Mouse (Mus musculus) heart, postnatal 0 days (tissue): ENCODE measurements around the gene Atrnl1. TPM values are rescaled to one million over a fixed set of nuclear protein-coding genes. Genes with fewer than 3 reads are reported as not detected.
A peak's percentile ranks its signal among the peaks of the same experiment; 100 is the strongest.

ENCODE experiments used
- ATAC-seq: fragments of 200-750 bp; cut with Nextera tagmentation; 2 replicates; pipeline ENCODE4 v1.8.0; 2017; ENCODE audit warnings: low read depth, moderate number of reproducible peaks, moderate library complexity; ENCODE audit not compliant: insufficient read depth
- DNase-seq: peaks from one replicate; pipeline ENCODE4 v3.0.0-alpha.2; 2016; ENCODE audit warnings: low spot score
- H3K27ac ChIP-seq: fragments of 300-500 bp; sonication (generic); 2 replicates; pipeline ENCODE4 v1.5.1; 2014; ENCODE audit warnings: low read depth, mild to moderate bottlenecking
- H3K27me3 ChIP-seq: fragments of 300-500 bp; sonication (generic); 2 replicates; pipeline ENCODE4 v1.6.1; 2014; ENCODE audit warnings: low read length, mixed read lengths; ENCODE audit not compliant: control insufficient read depth, insufficient read depth
- H3K36me3 ChIP-seq: fragments of 300-500 bp; sonication (generic); replicated peaks from 2 replicates; pipeline ENCODE4 v1.6.1; 2014; ENCODE audit warnings: low read length, mixed read lengths; ENCODE audit not compliant: control insufficient read depth, insufficient read depth
- H3K4me1 ChIP-seq: fragments of 300-500 bp; sonication (generic); 2 replicates; pipeline ENCODE4 v1.6.1; 2014; ENCODE audit warnings: antibody characterized with exemption; ENCODE audit not compliant: control insufficient read depth, insufficient read depth
- H3K4me2 ChIP-seq: fragments of 300-500 bp; sonication (generic); 2 replicates; pipeline ENCODE4 v1.6.1; 2014; ENCODE audit warnings: low read depth, mild to moderate bottlenecking, low read length, moderate library complexity
- H3K4me3 ChIP-seq: fragments of 300-500 bp; sonication (generic); 2 replicates; pipeline ENCODE4 v1.5.1; 2014; ENCODE audit warnings: low read depth, low read length
- H3K9ac ChIP-seq: fragments of 300-500 bp; sonication (generic); replicated peaks from 2 replicates; pipeline ENCODE4 v1.6.1; 2014; ENCODE audit warnings: low read depth, low read length, mixed read lengths
- H3K9me3 ChIP-seq: fragments of 300-500 bp; sonication (generic); replicated peaks from 2 replicates; pipeline ENCODE4 v1.6.1; 2016; ENCODE audit warnings: low read length; ENCODE audit not compliant: control insufficient read depth
- CTCF ChIP-seq: IDR thresholded peaks from 2 replicates; pipeline ENCODE4 v1.5.1; 2016; ENCODE audit warnings: antibody characterized with exemption, control low read depth, low read depth
- EP300 ChIP-seq: IDR thresholded peaks from 2 replicates; pipeline ENCODE4 v1.6.1; 2016; ENCODE audit warnings: antibody characterized with exemption, low read depth
- WGBS: fragments of 180-500 bp; shearing (Covaris S2); extraction: QIAGEN DNeasy Blood & Tissue Kit; methylation state at CpG from one replicate; pipeline ENCODE4 v1.1.7; 2014; 5-methylcytosine and 5-hydroxymethylcytosine counted together
- polyA plus RNA-seq: library from polyadenylated mRNA; unstranded; fragments of >200 nt; fragmentation: Nextera tagmentation; extraction: Ambion mirVana; gene quantifications from 2 replicates; pipeline ENCODE4 v1.2.1, GENCODE M21; 2015
- total RNA-seq: library from RNA; depleted of rRNA; stranded (reverse); fragments of >200 nt; gene quantifications from 2 replicates; pipeline ENCODE4 v1.2.3, GENCODE M21; 2014; ENCODE audit warnings: low replicate concordance

The Atrnl1 gene
- total and polyA plus RNA-seq, 2 experiments from 2014 or later = 1.7 to 16.9 TPM

DNA sequence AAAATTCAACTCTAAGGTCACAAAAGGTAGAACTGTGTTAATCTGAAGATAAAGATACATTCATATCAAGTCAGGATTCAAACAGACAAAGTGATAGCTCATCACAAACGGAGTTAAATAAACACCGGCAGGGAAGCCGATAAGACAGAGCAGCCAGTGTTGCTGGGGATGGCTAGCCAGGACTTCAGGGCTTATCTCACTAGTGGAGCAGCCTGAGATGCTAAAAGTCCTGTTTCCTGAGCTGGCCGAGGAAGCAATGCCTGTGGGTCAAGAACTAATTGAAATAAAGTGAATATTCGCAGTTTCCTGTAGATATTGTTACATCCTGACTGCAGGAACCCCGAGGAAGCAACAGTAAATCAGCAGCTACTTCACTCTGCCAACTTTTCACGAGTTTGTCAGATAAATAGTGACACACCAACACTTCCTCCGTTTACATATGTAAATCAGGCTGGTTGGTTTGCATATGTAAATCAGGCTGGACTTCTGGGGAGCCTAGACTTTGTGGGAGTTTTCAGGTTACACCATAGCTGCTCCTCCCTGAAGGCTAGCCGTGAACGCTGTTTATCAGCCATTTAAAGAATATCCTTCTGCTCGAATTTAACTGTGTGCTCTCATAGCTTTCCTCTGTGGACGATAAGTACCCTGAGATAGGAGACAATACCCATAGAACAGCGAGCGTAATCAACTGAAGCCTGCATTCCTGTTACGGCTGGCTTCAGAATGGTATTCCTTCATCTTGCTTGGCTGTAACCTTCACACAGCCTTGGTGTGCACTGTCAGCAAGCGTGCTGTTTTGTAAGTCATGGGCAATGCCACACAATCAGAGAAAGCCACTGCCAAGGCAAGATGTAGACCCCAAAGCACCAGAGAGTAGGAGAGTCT is 453.5 kb downstream of the Atrnl1 start:
- peak overlapping the region; percentile 42 for H3K4me2 ChIP-seq
- H3K9ac ChIP-seq = no peak overlapping the region
- TF ChIP-seq CTCF (no peak), EP300 (0 out of 2 replicates have a peak, but pooled peaks have one; percentile 47)
- H3K36me3 ChIP-seq = no peaks in the 10 kb centered on the region
- H3K4me3 ChIP-seq = no peak overlapping the region
- ATAC-seq (peak; percentile 50), DNase-seq (peak; percentile 38)
- H3K27ac ChIP-seq = peak overlapping the region; percentile 51
- H3K9me3 ChIP-seq = no peaks in the 10 kb centered on the region
- WGBS = 8% methylated on average over 16 of the region's 16 CpGs
- H3K27me3 ChIP-seq = no peaks in the 10 kb centered on the region
- H3K4me1 ChIP-seq = peaks cover 23% of the 10 kb centered on the region

DNA sequence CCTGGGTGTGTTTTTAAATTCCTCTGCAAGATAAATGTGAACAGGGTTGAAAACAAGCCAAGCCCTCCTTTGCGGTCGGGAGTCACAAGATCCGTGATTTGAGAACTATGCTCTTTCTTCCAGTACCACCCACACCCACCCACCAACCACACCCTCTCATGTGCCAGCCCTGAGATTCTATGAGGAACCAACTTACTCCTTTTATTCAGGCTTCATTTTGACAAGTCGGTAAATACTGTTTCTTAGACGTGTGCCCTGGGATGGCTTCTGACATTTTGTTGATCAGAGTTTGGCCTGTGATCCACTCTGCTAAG is 454.1 kb downstream of the Atrnl1 start:
- Histone ChIP-seq H3K27me3 (no peaks in the 10 kb centered on the region), H3K4me3 (no peak overlapping the region), H3K9ac (no peak overlapping the region), H3K4me1 (peaks cover 23% of the 10 kb centered on the region), H3K27ac (peak overlapping the region; percentile 51), H3K9me3 (no peaks in the 10 kb centered on the region), H3K36me3 (no peaks in the 10 kb centered on the region), H3K4me2 (peak overlapping the region; percentile 42)
- DNase-seq = no peak
- no peak for TF ChIP-seq EP300
- TF ChIP-seq CTCF = no peak
- peak; percentile 26; the same call in 1 of the 2 replicates for ATAC-seq
- 25% methylated on average over 5 of the region's 5 CpGs for WGBS

DNA sequence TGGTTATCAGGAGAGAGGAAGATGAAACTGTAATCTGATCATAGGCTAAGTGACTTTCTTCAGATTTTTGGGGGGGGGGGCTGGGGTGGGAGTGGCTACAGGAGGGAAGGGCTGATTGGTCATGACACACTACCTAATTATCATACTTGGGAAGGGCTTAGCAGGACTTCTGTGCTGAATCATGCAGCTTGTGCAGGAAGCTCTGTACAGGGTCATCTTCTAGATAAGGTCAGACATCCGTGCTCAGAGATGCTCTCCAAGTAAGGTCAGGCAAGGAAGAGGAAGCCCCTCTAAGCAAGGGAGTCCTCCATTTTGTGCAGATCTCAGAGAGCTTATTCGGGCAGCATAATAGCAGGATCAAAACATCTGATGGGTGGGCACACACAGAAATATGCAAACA is 454.7 kb downstream of the Atrnl1 start:
- no peak for DNase-seq
- 0 out of 2 replicates have a peak, but pooled peaks have one; percentile 37 for ATAC-seq
- Histone ChIP-seq H3K4me1 (peaks cover 23% of the 10 kb centered on the region), H3K9me3 (no peaks in the 10 kb centered on the region), H3K4me2 (no peak overlapping the region), H3K9ac (no peak overlapping the region), H3K4me3 (no peak overlapping the region), H3K36me3 (no peaks in the 10 kb centered on the region), H3K27me3 (no peaks in the 10 kb centered on the region), H3K27ac (no peak overlapping the region; the same call in 1 of the 2 replicates)
- WGBS = 70% methylated on average over 2 of the region's 2 CpGs
- TF ChIP-seq EP300 (no peak), CTCF (no peak)

DNA sequence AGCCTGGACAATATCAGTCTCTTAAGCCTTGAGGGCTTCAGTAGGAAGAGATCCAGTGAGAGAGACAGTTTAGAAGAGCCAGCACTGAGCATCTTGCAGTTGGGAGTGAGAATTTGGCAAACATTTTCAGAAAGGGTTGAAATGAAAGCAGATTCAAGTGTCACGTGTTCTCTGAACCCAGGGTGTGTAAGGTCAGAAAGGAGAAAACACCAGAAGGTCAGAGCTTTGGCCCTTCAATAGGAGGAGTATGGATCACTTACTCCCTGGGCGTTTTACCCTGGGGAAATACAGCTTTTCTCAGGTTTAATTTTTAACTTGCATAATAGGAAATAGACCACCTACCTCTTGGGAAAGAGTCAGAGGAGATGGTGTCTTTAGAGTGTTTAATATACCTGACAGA is 457.3 kb downstream of the Atrnl1 start:
- H3K4me1 ChIP-seq = peaks cover 13% of the 10 kb centered on the region; the same call in 1 of the 2 replicates
- H3K27me3 ChIP-seq = no peaks in the 10 kb centered on the region
- no peak overlapping the region for H3K4me2 ChIP-seq
- no peaks in the 10 kb centered on the region for H3K36me3 ChIP-seq
- no peak overlapping the region for H3K4me3 ChIP-seq
- DNase-seq (no peak), ATAC-seq (no peak)
- H3K9me3 ChIP-seq = no peaks in the 10 kb centered on the region
- H3K9ac ChIP-seq = no peak overlapping the region
- 79% methylated on average over 2 of the region's 2 CpGs for WGBS
- TF ChIP-seq EP300 = no peak
- TF ChIP-seq CTCF = no peak
- H3K27ac ChIP-seq = no peak overlapping the region

DNA sequence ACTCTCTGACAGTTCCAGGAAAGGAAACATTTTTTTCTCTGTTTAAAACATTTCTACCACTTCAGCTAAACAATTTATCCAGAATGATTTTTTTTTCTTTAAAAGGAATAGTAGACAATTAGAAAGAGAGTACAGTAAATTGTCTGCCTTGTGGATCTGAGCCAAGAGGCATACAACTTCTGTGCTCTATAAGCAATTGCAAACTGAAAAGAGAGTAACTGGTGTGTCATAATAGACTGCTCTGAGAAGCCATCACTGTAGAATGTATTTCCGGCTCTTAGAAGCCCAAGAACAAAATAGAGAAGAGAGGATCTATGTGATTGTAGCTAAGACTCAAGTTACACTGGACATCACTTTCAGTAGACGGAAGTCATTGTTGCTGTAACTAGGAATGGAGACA is 458.1 kb downstream of the Atrnl1 start:
- Histone ChIP-seq H3K4me1 (peaks cover 12% of the 10 kb centered on the region; the same call in 1 of the 2 replicates), H3K27ac (no peak overlapping the region), H3K36me3 (no peaks in the 10 kb centered on the region), H3K4me2 (no peak overlapping the region), H3K9me3 (no peaks in the 10 kb centered on the region), H3K9ac (no peak overlapping the region), H3K27me3 (no peaks in the 10 kb centered on the region), H3K4me3 (no peak overlapping the region)
- no peak for ATAC-seq
- no peak for DNase-seq
- WGBS = 84% methylated on average over 2 of the region's 2 CpGs
- TF ChIP-seq CTCF (no peak), EP300 (no peak)

DNA sequence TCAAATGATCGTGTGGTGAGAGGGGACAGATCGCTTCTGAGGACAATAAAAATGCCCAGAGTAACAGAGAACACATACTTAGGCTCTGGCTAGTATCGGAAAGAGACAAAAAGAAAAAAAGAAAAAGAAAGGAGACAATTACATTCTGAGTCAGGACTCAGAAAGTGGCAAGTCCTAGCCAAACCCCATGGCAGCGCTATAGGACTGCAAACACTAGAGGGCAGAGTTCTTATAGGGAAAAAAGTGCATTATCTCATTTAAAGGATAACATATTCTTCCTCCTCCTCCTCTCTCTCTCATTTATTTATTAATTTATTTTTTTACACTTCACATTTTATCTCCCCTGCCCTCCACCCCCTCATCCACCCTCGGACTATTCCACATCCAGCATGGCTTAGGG is 461.6 kb downstream of the Atrnl1 start:
- Histone ChIP-seq H3K9me3 (no peaks in the 10 kb centered on the region), H3K4me2 (no peak overlapping the region), H3K9ac (no peak overlapping the region), H3K27me3 (no peaks in the 10 kb centered on the region), H3K36me3 (no peaks in the 10 kb centered on the region), H3K4me3 (no peak overlapping the region), H3K4me1 (no peaks in the 10 kb centered on the region), H3K27ac (no peak overlapping the region)
- TF ChIP-seq EP300 = no peak
- peak; percentile 45 for TF ChIP-seq CTCF
- DNase-seq (no peak), ATAC-seq (no peak)
- 74% methylated on average over 5 of the region's 5 CpGs for WGBS
